Mouse (Mus musculus) forebrain, embryonic 15.5 days (tissue): ENCODE results near the gene Tnfrsf12a. TPM values are rescaled to one million over a fixed set of nuclear protein-coding genes. Genes with fewer than 3 reads are reported as not detected.

Experiments used
- ATAC-seq: fragments of 200-750 bp; cut with Nextera tagmentation; replicated peaks from 2 replicates; pipeline ENCODE4 v1.8.0; 2017; ENCODE audit warnings: mild to moderate bottlenecking, moderate TSS enrichment, moderate library complexity
- H3K27ac ChIP-seq: fragments of 300-500 bp; sonication (generic); replicated peaks from 2 replicates; pipeline ENCODE4 v1.5.1; 2015; ENCODE audit warnings: mild to moderate bottlenecking, inconsistent platforms
- H3K27me3 ChIP-seq: fragments of 300-500 bp; sonication (generic); 2 replicates; pipeline ENCODE4 v1.6.1; 2015; ENCODE audit warnings: inconsistent platforms
- H3K36me3 ChIP-seq: fragments of 300-500 bp; sonication (generic); 2 replicates; pipeline ENCODE4 v1.6.1; 2015; ENCODE audit warnings: mild to moderate bottlenecking, inconsistent platforms
- H3K4me1 ChIP-seq: fragments of 300-500 bp; sonication (generic); 2 replicates; pipeline ENCODE4 v1.6.1; 2015; ENCODE audit warnings: inconsistent platforms
- H3K4me2 ChIP-seq: fragments of 300-500 bp; sonication (generic); replicated peaks from 2 replicates; pipeline ENCODE4 v1.6.1; 2015; ENCODE audit warnings: mild to moderate bottlenecking, inconsistent platforms
- H3K4me3 ChIP-seq: fragments of 300-500 bp; sonication (generic); 2 replicates; pipeline ENCODE4 v1.5.1; 2015; ENCODE audit warnings: mild to moderate bottlenecking, inconsistent platforms
- H3K9ac ChIP-seq: fragments of 300-500 bp; sonication (generic); replicated peaks from 2 replicates; pipeline ENCODE4 v1.6.1; 2015; ENCODE audit warnings: mild to moderate bottlenecking, inconsistent platforms
- H3K9me3 ChIP-seq: fragments of 300-500 bp; sonication (generic); 2 replicates; pipeline ENCODE4 v1.6.1; 2016; ENCODE audit warnings: inconsistent platforms
- WGBS: fragments of 180-500 bp; shearing (Covaris S2); methylation state at CpG from one replicate; pipeline ENCODE4 v1.1.7; 2015; ENCODE audit warnings: mixed read lengths; 5-methylcytosine and 5-hydroxymethylcytosine counted together
- polyA plus RNA-seq: library from polyadenylated mRNA; unstranded; fragments of >200 nt; fragmentation: Nextera tagmentation; extraction: Ambion mirVana; gene quantifications from 2 replicates; pipeline ENCODE4 v1.2.1, GENCODE M21; 2015

The Tnfrsf12a gene
- polyA plus RNA-seq, 1 experiment from 2014 or later, result 3.6 TPM

DNA sequence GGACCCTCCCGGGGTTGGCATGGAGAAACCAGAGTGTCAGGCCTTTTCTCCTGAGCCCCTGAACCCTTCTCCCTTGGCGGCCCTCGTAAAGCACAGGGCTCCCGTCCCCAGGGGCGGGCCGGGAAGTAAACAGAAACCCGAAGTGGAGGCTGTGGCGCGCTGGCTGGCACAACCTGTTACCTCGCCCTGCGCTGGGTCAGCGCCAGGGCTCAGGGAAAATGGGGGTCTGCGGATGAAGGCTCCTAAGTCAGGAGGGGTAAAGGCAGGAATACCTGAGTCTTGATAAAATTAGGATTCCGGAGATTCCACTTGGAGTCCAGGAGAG is 16.4 kb downstream of the Tnfrsf12a start:
- Histone ChIP-seq H3K27ac (no peak overlapping the region), H3K9ac (no peak overlapping the region), H3K9me3 (no peaks in the 10 kb centered on the region), H3K27me3 (peaks cover 41% of the 10 kb centered on the region), H3K4me1 (0 out of 2 replicates have a peak, but pooled peaks cover 5% of the 10 kb centered on the region), H3K36me3 (no peaks in the 10 kb centered on the region), H3K4me3 (no peak overlapping the region), H3K4me2 (no peak overlapping the region)
- ATAC-seq, result no peak
- 2% methylated on average over 14 of the region's 14 CpGs for WGBS

DNA sequence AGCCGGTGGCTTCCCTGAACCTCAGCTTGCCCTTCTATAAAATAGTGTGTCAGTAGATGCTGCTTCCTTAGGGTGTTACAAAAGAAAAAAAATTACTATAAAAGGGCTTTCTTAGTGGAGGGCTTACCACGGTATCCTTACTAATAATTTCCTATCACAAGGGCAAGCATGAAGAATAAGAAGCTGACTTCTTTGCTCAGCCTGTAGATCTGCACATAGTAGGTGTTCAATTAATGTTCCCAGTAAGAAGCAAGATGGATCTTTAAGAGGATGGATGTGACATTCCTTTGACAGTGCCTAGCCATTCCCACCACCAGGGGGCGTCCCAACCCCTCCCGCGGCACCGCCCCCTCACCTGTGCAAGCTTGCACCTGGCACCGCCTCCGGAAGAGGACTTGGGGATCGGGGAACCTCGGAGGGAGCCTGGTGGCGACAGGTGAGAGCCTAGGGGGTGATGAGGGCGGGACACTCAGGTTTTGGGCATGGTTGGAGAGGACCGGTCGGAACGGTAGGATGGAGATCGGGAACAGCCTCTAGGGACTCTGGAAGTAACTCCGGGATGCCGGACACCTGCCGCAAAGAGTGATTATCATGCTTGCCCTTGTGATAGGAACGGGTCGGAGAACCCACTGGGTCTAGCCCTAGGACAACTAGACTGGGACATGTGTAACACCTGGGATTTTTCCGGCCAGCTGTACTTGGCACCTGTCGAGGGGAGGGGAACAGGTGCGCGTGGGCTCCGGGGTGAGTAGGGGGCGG is 17.0 kb downstream of the Tnfrsf12a start, which contains the start of gene Bicdl2:
Gene Bicdl2, plus strand, starts transcription at position 390 of the 759 bp plus-strand sequence.
- Histone ChIP-seq H3K4me3 (no peak within 1 kb of the TSS), H3K27ac (no peak within 1 kb of the TSS), H3K9ac (no peak within 1 kb of the TSS), H3K27me3 (peaks cover 41% of the 10 kb centered on the region), H3K4me1 (0 out of 2 replicates have a peak, but pooled peaks cover 5% of the 10 kb centered on the region), H3K36me3 (no peaks in the 10 kb centered on the region), H3K4me2 (no peak within 1 kb of the TSS), H3K9me3 (no peaks in the 10 kb centered on the region)
- ATAC-seq, result no peak
- WGBS, result 5% methylated on average over 27 of the region's 27 CpGs

DNA sequence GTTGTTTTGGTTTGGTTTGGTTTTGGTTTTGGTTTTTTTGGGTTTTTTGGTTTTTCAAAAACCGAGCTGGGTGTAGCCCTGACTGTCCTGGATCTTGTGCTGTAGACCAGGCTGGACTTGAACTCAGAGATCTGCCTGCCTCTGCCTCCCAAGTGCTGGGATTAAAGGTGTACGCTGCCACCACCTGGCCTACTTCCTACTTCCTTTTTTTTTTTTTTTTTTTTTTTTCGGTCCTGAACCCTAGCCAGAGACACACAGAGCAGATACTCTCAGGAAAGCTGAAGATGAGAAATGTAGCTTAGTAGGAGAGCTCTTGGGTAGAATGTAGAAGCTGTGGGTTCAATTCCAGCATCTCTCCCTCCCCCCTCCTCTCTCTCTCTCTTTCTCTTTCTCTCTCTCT is 18.8 kb downstream of the Tnfrsf12a start:
- Histone ChIP-seq H3K27ac (no peak overlapping the region), H3K36me3 (no peaks in the 10 kb centered on the region), H3K4me3 (no peak overlapping the region), H3K9ac (no peak overlapping the region), H3K27me3 (peaks cover 38% of the 10 kb centered on the region), H3K4me2 (no peak overlapping the region), H3K9me3 (no peaks in the 10 kb centered on the region), H3K4me1 (0 out of 2 replicates have a peak, but pooled peaks cover 5% of the 10 kb centered on the region)
- 85% methylated on average over 3 of the region's 3 CpGs for WGBS
- no peak for ATAC-seq

DNA sequence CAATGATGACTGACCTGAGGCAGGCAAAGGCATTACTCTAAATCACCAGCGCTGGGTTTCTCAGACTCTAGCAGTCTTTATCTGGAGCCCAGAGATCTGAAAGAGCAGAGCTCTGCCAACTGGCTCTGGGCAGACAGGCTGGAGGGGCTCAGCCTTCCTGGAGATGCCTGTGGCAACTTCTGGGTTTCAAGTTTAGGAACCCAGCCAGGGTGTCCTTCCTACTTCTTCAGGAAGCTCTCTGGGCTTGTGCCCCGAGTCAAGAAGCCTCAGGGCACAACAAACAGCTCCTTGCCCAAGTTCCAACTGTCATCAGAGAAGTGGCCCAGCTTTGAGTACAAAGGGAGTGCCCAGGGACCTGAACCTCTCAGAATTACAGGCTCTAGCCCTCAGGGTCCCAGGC is 22.9 kb downstream of the Tnfrsf12a start:
- ATAC-seq, result no peak
- Histone ChIP-seq H3K4me3 (no peak overlapping the region), H3K27me3 (peaks cover 4% of the 10 kb centered on the region; the same call in 1 of the 2 replicates), H3K4me2 (no peak overlapping the region), H3K9ac (no peak overlapping the region), H3K9me3 (no peaks in the 10 kb centered on the region), H3K4me1 (no peaks in the 10 kb centered on the region), H3K27ac (no peak overlapping the region), H3K36me3 (no peaks in the 10 kb centered on the region)
- 59% methylated on average over 2 of the region's 2 CpGs for WGBS

DNA sequence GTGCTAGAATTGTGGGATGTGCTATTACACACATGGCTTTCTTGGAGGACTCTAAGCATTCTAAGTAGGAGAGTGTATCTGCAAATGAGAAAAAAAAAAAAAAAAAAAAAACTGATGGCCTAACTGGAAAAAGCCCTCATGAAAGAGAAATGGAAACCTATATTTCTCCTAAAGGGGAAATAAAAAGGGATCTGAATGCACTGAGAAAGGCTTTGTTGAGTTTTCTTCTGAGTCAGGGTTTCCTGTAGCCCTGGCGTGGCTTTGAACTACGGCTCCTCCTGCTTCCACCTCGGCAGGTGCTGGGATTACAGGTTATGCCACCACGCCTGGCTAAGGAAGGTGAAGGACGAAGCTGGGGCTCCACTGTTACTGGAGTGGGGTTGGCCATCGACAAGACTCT is 23.3 kb downstream of the Tnfrsf12a start:
- Histone ChIP-seq H3K27ac (no peak overlapping the region), H3K36me3 (no peaks in the 10 kb centered on the region), H3K27me3 (0 out of 2 replicates have a peak, but pooled peaks cover 2% of the 10 kb centered on the region), H3K4me3 (no peak overlapping the region), H3K4me1 (no peaks in the 10 kb centered on the region), H3K9ac (no peak overlapping the region), H3K9me3 (no peaks in the 10 kb centered on the region), H3K4me2 (no peak overlapping the region)
- 71% methylated on average over 6 of the region's 6 CpGs for WGBS
- no peak for ATAC-seq

DNA sequence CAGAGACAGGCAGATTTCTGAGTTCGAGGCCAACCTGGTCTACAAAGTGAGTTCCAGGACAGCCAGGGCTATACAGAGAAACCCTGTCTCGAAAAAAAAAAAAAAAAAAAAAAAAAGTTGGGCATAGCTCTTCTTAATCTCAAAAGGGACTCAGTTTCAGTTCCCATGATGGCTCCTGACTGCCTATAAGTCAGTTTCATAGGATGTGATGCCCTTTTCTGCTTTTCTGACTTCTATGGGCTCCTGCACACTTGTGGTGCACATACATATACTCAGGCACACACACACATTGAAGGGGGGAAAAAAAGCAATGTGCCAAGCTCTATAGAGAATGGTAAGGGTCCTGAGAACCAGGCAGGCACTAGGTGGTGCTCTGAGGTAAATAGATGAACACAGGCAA is 23.9 kb downstream of the Tnfrsf12a start:
- Histone ChIP-seq H3K27me3 (no peaks in the 10 kb centered on the region), H3K4me2 (no peak overlapping the region), H3K36me3 (no peaks in the 10 kb centered on the region), H3K9me3 (no peaks in the 10 kb centered on the region), H3K4me1 (no peaks in the 10 kb centered on the region), H3K9ac (no peak overlapping the region), H3K4me3 (no peak overlapping the region), H3K27ac (no peak overlapping the region)
- WGBS, result 65% methylated on average over 2 of the region's 2 CpGs
- no peak for ATAC-seq

DNA sequence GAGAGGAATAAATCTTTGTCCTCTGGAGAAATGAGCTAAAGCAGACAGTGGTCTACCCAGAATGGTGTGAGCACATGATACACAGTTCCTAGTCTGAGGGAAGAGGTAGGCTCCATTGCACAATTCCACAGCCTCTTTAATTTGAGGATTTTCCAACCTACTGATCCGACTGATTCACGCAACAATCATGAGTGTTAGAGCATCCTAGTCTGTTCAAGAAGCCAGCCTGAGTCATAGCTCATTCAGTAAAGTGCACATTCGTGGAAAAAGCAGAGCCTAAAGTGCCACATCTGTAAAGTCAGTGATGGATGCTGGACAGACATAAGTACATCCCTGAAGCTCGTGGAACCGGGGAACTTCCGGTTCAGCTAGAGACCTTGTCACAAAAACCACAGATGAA is 25.9 kb downstream of the Tnfrsf12a start:
- Histone ChIP-seq H3K27me3 (peaks cover 7% of the 10 kb centered on the region; the same call in 1 of the 2 replicates), H3K27ac (no peak overlapping the region), H3K4me3 (no peak overlapping the region), H3K4me1 (no peaks in the 10 kb centered on the region), H3K36me3 (no peaks in the 10 kb centered on the region), H3K9ac (no peak overlapping the region), H3K9me3 (no peaks in the 10 kb centered on the region), H3K4me2 (no peak overlapping the region)
- ATAC-seq, result no peak
- 80% methylated on average over 6 of the region's 6 CpGs for WGBS

DNA sequence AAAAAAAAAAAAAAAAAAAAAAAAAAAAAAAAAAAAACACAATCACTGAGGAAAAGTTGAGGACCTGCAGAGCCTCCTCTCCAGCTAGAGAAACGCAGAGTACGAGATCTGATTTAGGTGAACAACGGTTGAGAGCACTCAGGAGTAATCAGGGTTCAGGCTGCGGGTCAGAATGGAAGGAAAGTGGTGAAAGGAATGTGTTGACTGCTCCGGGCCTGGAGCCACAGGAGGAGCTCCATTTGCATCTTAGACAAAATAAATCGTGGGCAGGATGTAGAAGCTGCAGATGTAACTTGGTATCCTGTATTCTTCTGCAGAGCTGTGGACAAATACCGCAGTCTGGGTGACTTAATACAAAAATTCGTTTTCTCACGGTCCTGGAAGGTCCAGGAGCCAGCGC is 31.4 kb downstream of the Tnfrsf12a start:
- H3K9ac ChIP-seq, result no peak overlapping the region
- H3K27ac ChIP-seq, result no peak overlapping the region
- no peaks in the 10 kb centered on the region for H3K9me3 ChIP-seq
- H3K4me1 ChIP-seq, result peaks cover 10% of the 10 kb centered on the region
- H3K36me3 ChIP-seq, result no peaks in the 10 kb centered on the region
- ATAC-seq, result no peak
- H3K4me2 ChIP-seq, result no peak overlapping the region
- 39% methylated on average over 10 of the region's 10 CpGs for WGBS
- peaks cover 38% of the 10 kb centered on the region for H3K27me3 ChIP-seq
- no peak overlapping the region for H3K4me3 ChIP-seq

DNA sequence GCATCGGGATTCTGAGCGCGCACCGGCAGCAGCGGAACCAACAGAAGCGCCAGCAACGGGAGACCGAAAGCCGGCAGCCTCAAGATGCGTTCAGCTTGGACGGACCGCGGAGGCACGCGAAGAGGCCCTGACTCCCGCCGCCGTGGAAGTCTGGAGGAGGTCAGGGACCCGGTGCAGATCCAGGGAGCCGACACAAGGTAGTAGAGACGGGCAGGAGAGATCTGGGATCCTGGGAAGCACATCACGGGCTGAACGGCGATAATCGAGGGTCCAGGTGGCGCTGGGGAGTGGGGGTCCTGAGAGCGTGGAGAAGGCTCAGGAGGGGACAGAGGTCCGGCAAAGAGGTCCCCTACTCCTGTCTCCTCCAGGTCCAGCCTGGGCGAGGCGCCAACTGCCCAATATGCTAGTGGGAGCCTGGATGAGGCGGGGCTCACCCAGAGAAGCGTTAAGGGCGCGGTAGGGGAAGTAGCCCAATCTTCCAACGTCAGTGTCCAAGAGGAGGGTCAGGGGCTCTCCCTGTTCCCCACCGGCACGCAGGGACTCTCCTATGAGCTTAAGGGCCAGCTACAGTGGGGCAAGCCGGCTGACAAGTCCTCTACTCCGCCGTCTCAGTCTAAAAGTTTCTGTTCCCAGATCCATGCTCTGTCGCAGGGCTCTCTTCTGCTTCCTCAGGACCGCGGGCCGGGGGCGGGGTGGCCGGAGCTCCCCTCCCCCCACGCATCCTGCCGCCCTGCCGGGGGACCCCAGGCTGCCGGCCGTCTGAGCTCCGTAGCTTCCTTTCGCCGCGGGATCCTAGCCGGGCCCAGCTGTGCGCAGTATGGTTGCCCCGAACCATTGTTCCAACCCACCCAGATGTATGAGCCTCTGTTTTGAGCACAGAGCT is 32.4 kb downstream of the Tnfrsf12a start, which contains the start of gene Mmp25:
Gene Mmp25, minus strand, starts transcription at position 665 of the 883 bp plus-strand sequence.
- ATAC-seq, result no peak
- under 1% methylated on average over 58 of the region's 58 CpGs for WGBS
- Histone ChIP-seq H3K27ac (no peak within 1 kb of the TSS), H3K27me3 (peaks cover 38% of the 10 kb centered on the region), H3K36me3 (no peaks in the 10 kb centered on the region), H3K4me2 (peak within 1 kb of the TSS; percentile 60), H3K9ac (peak within 1 kb of the TSS; percentile 42), H3K9me3 (no peaks in the 10 kb centered on the region), H3K4me3 (peak within 1 kb of the TSS; percentile 35), H3K4me1 (peaks cover 10% of the 10 kb centered on the region)

DNA sequence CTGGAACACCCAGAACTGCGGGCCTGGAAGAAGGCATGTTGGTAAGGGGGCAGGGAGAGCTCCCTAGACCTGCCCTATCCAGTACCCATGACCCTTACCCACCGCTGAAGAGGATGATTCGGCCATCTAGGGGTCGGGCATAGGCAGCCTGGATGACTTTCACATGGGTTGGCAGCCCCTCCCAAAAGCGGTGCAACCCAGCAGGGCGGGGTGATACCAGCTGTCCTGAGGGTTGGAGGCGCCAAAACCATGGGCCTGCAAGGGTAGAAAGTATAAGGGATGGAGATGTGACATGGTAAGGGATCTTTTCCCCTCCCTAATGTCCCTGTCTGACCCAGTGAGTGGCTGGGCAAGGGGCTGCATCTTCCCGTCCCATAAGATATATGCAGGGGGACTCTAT is 46.0 kb downstream of the Tnfrsf12a start:
- no peak overlapping the region for H3K9ac ChIP-seq
- no peak overlapping the region for H3K4me2 ChIP-seq
- H3K27me3 ChIP-seq, result no peaks in the 10 kb centered on the region
- H3K36me3 ChIP-seq, result no peaks in the 10 kb centered on the region
- no peak overlapping the region for H3K4me3 ChIP-seq
- no peak overlapping the region for H3K27ac ChIP-seq
- H3K9me3 ChIP-seq, result no peaks in the 10 kb centered on the region
- 89% methylated on average over 8 of the region's 8 CpGs for WGBS
- ATAC-seq, result no peak
- H3K4me1 ChIP-seq, result no peaks in the 10 kb centered on the region; the same call in 1 of the 2 replicates

DNA sequence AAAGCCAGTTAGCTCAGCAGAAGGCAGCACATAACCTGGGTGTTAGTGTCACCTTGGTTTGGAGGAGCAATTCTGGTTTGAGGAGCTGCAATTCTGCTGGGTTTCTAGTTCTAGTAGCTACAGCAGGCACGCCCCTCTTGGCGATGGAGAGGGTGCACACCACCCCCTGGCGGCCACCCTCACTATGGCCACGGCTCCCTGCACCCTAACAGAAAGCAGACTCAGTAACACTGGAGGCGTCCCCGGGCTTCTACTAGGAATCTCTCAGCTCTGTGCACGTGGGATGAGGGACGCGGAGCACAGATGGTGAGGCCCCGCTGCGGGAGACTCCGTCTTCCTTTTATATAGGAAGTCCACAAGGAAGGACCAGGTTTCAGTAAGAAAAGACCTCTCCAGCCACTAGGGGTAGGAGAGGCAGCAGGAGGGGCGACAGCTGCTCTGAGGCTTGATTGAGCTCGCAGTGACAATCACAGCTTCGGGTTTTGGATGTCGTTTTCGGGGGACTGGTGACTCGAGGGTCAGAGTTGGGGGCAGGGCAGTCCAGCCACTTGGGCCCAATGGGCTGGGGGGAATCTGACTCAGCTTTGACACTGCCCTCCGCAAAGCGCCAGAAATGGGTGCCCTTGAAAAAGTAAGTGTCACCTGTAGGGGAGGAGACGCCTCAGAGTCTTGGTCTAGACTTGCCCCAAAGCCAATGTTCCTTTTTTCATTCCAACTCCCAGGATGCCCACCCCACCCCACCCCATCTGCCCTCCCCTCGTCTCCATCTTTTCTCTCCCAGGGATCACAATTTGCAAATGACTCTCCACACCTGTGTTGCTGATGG is 46.9 kb downstream of the Tnfrsf12a start:
- peak overlapping the region; percentile 34; the same call in 1 of the 2 replicates for H3K9ac ChIP-seq
- WGBS, result 14% methylated on average over 22 of the region's 22 CpGs

More for the DNA sequence above, 46.9 kb downstream of the Tnfrsf12a start:
- no peak overlapping the region for H3K4me3 ChIP-seq
- H3K4me2 ChIP-seq, result peak overlapping the region; percentile 26; the same call in 1 of the 2 replicates
- H3K9me3 ChIP-seq, result no peaks in the 10 kb centered on the region
- peak; percentile 85 for ATAC-seq
- no peaks in the 10 kb centered on the region; the same call in 1 of the 2 replicates for H3K4me1 ChIP-seq
- no peaks in the 10 kb centered on the region for H3K27me3 ChIP-seq
- no peak overlapping the region for H3K27ac ChIP-seq
- no peaks in the 10 kb centered on the region for H3K36me3 ChIP-seq
